Mouse (Mus musculus): ENCODE results near the gene Klrb1b.

The Klrb1b gene

DNA sequence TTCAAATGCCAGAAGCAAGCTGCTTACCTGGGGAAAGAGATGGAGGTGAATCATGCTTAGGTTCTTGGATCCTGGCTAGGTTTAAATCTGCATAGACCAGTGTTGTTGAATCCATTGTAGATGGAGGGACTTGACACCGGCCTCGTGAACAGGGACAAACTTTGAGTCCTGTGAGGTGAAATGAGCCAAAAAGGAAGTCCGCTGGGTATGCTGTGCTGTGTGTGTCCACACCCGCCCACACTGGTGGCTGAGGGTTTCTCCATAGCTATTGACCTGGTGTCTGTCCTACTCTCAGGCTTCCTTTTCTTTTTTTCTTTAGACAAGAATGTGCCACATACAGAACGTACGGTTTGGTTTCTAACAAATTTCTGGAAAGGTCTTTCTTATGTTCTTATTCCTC lies at the start of gene Klrb1b, which contains the start of gene Gm44511:
TSS of gene Klrb1b (minus strand) at position 200 of the 400 bp plus-strand sequence.
TSS of gene Gm44511 (minus strand) at position 184 of the 400 bp plus-strand sequence.
- DNase-seq (ENCODE audit: low spot score): no peak

DNA sequence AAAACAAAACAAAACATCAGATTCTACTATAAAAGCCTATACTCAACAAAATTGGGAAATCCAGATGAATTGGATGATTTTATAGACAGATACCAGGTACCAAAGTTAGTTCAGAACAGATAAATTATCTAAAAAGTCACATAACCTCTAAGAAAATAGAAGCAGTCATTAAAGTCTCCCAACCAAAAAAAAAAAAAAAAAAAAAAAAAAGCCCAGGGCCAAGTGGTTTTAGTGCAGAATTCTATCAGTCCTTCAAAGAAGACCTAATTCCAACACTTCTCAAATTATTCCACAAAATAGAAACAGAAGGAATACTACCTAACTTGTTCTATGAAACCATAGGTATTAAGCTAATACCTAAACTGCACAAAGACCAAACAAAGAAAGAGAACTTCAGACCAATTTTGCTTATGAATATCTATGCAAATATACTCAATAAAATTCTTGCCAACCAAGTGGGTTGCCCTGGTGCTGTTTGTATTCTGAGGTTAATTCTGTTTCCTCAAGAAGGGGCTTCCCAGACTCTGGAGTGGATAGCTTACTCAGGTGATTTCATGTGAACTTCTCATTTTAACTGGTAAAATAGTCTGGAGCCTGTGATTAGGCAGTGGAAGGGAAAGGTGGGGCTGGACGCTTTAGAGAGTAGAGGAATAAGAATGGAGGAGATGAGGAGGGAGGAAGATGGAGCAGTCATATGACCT lies 45.9 kb upstream of the Klrb1b start:
- DNase-seq (ENCODE audit: low spot score): no peak

DNA sequence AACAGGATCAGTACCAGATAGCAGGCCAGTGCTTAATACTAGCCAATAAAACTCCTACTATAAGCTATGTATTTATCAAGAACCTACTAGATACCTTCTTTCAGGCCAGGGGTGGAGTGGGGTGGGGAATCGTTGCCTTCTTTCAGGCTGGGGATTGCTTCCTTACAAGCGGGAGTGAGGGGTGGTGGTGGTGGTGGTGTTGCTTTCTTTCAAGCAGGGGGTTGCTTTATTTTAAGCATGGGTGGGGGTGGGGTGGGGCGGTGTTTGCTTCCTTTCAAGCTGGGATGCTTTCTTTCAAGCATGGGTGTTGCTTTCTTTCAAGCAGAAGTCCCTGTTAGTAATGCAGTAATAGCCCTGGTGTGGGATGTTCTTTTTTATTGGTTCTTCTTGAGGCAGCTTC lies 42.7 kb upstream of the Klrb1b start:
- DNase-seq (ENCODE audit: low spot score): no peak

GRCm38 (mm10) chr6:128857976-128858375 lies 31.8 kb upstream of the Klrb1b start:
- no peak for DNase-seq (ENCODE audit: low spot score)

GRCm38 (mm10) chr6:128856250-128856649 lies 30.1 kb upstream of the Klrb1b start:
- no peak for DNase-seq (ENCODE audit: low spot score)

GRCm38 (mm10) chr6:128855477-128855876 lies 29.3 kb upstream of the Klrb1b start:
- no peak for DNase-seq (ENCODE audit: low spot score)

DNA sequence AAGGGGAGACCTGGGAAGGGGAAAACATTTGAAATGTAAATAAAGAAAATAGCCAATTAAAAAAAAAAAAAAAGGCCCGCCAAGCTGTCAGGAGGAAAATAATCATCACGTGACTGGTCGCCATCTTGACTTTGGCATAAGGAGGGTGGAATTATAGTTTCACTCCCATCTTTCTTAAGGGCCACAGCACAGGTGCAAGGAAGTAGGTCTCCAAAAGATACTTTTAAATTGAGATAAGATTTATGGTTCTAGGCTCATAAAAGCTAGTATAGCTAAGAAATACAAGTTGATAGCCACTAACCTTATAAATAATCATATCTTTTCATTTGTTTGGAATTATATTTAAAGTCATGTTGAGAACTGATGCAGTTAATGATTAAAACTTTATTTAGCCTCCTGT lies 28.8 kb upstream of the Klrb1b start:
- DNase-seq (ENCODE audit: low spot score): no peak

- peak; percentile 79 for DNase-seq (ENCODE audit: low spot score)
Observed at GRCm38 (mm10) chr6:128854024-128854820, 28.1 kb upstream of the Klrb1b start.

DNA sequence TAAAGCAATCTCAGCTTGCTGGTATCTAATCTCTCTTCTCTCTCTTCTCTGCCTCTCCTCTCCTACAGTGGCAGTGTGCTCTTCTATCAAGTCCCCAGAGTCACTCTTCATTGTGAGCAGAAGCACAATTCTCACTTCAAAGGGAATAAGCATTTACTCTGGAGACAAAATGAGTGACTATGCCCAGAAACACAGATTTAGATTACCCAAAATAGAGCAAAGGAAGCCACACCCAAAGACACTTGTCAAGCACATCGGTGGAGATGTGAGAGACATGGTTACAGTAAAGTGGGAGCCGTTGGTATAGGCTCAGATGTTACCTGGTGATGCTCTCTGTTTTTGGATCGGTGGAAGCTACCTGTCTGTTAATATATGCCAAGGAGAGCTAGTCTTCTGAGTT lies 26.6 kb upstream of the Klrb1b start:
- DNase-seq (ENCODE audit: low spot score): no peak

- DNase-seq (ENCODE audit: low spot score): no peak
Observed at GRCm38 (mm10) chr6:128851151-128851550, 25.0 kb upstream of the Klrb1b start.

DNA sequence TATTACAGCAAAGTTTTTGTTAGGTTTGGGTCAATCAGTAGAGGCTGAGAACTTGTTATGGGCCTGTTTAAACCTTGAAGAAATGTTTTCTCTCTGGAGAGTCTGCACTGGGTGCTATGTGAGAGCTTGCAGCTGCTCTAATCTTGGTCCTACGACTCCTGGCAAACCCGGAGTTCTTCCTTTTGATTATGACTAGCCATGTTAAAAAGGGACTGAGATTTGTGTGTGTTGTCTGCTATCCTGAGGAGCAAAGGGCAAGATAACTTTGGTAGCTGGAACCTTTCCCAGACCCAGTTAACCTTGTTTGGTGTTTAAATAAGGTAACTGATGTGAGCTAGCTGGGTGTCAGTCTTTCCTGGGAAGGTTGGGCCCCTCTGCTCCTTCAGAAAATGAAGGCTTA lies 24.5 kb upstream of the Klrb1b start:
- no peak for DNase-seq (ENCODE audit: low spot score)

DNA sequence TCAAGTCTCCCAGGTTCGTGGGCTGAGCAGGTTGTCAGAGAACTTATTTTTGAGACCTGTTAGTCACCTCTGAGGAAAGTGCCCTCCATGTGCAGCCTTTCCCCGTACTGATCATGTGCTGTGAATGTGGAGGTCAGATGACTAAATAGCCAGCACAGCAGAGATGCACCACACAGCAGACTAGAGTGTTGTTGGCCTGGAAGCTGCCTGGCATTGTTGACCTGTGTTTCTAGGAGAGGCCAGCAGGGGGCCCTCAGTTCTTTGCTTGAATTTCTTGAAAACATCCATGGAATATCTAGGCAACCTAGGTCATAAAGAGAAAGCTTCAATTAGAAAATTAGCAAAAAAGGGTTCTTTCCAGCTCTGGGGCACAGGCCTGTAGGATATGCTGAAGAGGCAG lies 23.8 kb upstream of the Klrb1b start:
- peak; percentile 61 for DNase-seq (ENCODE audit: low spot score)

GRCm38 (mm10) chr6:128847401-128847800 lies 21.3 kb upstream of the Klrb1b start:
- DNase-seq (ENCODE audit: low spot score): no peak

DNA sequence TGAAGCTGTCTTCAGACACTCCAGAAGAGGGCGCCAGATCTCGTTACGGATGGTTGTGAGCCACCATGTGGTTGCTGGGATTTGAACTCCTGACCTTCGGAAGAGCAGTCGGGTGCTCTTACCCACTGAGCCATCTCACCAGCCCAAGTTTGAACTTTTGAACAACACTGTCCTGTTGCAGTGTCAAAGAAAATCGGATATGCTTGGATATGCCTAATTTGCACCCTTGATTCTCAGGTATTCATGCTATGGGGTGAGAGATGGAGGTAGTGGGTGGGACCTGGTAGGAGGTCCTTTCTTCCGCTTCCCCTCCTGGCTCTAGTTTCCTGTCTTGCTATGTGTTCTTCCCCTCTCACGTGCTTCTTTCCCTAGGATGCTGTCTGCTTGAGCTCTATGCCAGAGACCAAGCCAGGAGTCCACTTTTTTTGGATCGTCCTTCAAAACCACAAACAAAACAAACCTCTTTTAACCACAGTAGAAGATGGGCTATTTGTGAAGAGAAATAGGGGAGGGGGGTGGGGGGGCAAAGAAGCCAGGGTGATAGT lies 19.9 kb upstream of the Klrb1b start:
- DNase-seq (ENCODE audit: low spot score): peak; percentile 35

DNA sequence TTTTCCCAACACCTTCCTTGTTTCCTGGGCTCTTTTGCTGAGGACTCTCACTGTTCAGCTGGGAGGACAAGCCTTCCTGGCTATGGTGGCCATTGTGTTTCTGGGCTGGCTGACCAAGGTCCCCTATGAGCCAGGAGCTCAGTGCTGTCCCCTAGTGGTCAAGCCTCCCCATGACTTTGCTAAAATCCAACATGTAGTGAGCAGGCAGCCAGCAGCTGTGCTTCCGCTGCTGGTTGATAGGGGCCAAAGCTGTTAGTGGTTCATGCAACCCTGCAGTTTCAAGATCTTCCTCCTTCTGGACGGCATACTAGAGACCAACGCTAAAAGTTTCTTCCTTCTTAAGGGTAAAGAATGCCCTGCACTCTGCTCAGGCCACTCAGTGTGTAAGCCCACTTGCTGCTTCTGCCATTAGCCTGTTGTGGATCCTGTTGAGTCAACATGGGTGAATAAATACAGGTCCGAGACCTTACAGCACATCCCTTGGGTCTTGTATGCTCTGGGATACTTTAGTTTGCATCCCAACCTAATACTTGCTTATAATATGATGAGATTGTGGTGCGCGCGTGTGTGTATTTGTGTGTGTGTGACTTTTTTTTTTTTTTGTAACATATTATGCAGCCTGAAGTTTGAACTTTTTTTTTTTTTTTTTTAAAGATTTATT lies 19.3 kb upstream of the Klrb1b start:
- peak; percentile 96 for DNase-seq (ENCODE audit: low spot score)

GRCm38 (mm10) chr6:128844586-128845080 lies 18.5 kb upstream of the Klrb1b start:
- no peak for DNase-seq (ENCODE audit: low spot score)

GRCm38 (mm10) chr6:128844131-128844530 lies 18.0 kb upstream of the Klrb1b start:
- no peak for DNase-seq (ENCODE audit: low spot score)

GRCm38 (mm10) chr6:128843479-128843992 lies 17.4 kb upstream of the Klrb1b start:
- DNase-seq (ENCODE audit: low spot score): peak; percentile 74

DNA sequence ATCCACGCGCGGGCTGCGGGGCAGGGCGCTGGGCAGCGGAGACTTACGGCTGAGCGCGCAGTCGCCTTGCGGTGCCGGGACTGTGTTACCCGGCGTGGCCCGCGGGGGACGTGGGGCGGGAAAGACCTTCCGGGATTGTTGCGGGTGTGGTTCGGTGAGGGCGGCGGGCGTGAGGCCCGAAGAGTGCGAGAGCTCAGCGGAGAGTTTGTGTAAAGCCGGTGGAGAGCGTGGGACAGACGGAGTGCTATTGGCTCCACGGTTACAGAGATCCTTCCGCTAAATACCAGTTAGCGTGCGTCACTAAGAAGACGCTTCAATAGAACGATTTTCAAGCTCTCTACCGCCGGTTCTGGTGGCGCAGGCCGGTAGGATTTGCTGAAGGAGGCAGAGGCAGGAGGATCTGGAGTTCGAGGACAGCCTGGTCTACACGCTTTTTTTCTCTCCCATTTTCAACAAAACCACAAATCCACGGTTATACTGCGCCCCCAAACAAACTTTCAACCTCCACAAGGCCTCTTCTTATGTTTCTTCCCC lies 16.9 kb upstream of the Klrb1b start:
- DNase-seq (ENCODE audit: low spot score): peak; percentile 95

- no peak for DNase-seq (ENCODE audit: low spot score)
Observed at GRCm38 (mm10) chr6:128842356-128842944, 16.3 kb upstream of the Klrb1b start.

GRCm38 (mm10) chr6:128841327-128842089 lies 15.4 kb upstream of the Klrb1b start:
- DNase-seq (ENCODE audit: low spot score): no peak

Measured in embryo, embryonic 10 days (tissue).